Mouse (Mus musculus): ENCODE results near the gene Tmem247. TPM values are rescaled to one million over a fixed set of nuclear protein-coding genes. Genes with fewer than 3 reads are reported as not detected.

Gene Tmem247
- polyA plus RNA-seq, 1 experiment from 2014 or later = not detected

DNA sequence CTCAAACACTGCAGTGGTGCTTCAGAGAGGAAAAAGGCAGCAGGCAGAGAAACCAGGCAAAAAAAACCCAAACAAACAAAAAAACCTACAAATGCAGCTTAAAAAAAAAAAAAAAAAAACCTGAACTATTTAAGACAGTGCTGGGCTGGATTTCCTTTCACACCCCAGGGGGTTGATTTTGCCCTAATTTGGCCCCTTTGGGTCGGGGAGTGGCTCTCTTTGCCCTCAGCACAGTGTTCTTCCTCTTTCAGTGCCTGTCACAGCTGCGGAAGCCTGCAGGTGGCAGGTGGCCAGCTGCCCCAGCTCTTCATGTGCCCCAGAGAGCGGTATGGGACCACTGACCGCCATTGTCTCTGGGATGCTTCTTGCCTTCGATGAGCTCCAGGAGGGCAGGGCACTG lies 52.4 kb downstream of the Tmem247 start:
- Histone ChIP-seq H3K27me3 (replicated peaks; ENCODE audit: control insufficient read depth, insufficient read depth, low read length) (no peaks in the 10 kb centered on the region), H3K4me1 (replicated peaks; ENCODE audit: control insufficient read depth, insufficient read depth, low read length) (peaks cover 6% of the 10 kb centered on the region; the same call in 1 of the 2 replicates), H3K27ac (ENCODE audit: low read depth, low read length) (no peak overlapping the region), H3K4me3 (ENCODE audit: low read depth, low read length) (no peak overlapping the region), H3K4me2 (no peak overlapping the region), H3K36me3 (ENCODE audit: control insufficient read depth, insufficient read depth, low read length) (no peaks in the 10 kb centered on the region), H3K9ac (ENCODE audit: low read depth, low read length) (no peak overlapping the region), H3K9me3 (ENCODE audit: control insufficient read depth, low read length) (no peaks in the 10 kb centered on the region)
- DNase-seq (ENCODE audit: low spot score) = no peak
- ATAC-seq (replicated peaks; ENCODE audit: low FRiP score) = no peak
- 61% methylated on average over 5 of the region's 5 CpGs for WGBS

GRCm38 (mm10) chr17:86970026-86970750 lies 53.0 kb downstream of the Tmem247 start:
- no peak for DNase-seq (ENCODE audit: low spot score)
- Histone ChIP-seq H3K4me3 (ENCODE audit: low read depth, low read length) (no peak overlapping the region), H3K9me3 (ENCODE audit: control insufficient read depth, low read length) (no peaks in the 10 kb centered on the region), H3K27ac (ENCODE audit: low read depth, low read length) (no peak overlapping the region), H3K4me2 (no peak overlapping the region), H3K36me3 (ENCODE audit: control insufficient read depth, insufficient read depth, low read length) (no peaks in the 10 kb centered on the region), H3K27me3 (replicated peaks; ENCODE audit: control insufficient read depth, insufficient read depth, low read length) (no peaks in the 10 kb centered on the region), H3K9ac (ENCODE audit: low read depth, low read length) (no peak overlapping the region), H3K4me1 (replicated peaks; ENCODE audit: control insufficient read depth, insufficient read depth, low read length) (peaks cover under 1% of the 10 kb centered on the region; the same call in 1 of the 2 replicates)
- WGBS = 88% methylated on average over 15 of the region's 15 CpGs
- no peak for ATAC-seq (replicated peaks; ENCODE audit: low FRiP score)

- DNase-seq (ENCODE audit: low spot score) (no peak), ATAC-seq (replicated peaks; ENCODE audit: low FRiP score) (no peak)
- H3K27ac ChIP-seq (ENCODE audit: low read depth, low read length) = no peak overlapping the region
- H3K4me3 ChIP-seq (ENCODE audit: low read depth, low read length) = no peak overlapping the region
- no peaks in the 10 kb centered on the region for H3K27me3 ChIP-seq (replicated peaks; ENCODE audit: control insufficient read depth, insufficient read depth, low read length)
- H3K9ac ChIP-seq (ENCODE audit: low read depth, low read length) = no peak overlapping the region
- H3K36me3 ChIP-seq (ENCODE audit: control insufficient read depth, insufficient read depth, low read length) = no peaks in the 10 kb centered on the region
- H3K4me2 ChIP-seq = no peak overlapping the region
- no peaks in the 10 kb centered on the region for H3K4me1 ChIP-seq (replicated peaks; ENCODE audit: control insufficient read depth, insufficient read depth, low read length)
- WGBS = 71% methylated on average over 5 of the region's 5 CpGs
- H3K9me3 ChIP-seq (ENCODE audit: control insufficient read depth, low read length) = no peaks in the 10 kb centered on the region
Observed at GRCm38 (mm10) chr17:86971036-86971435, 53.9 kb downstream of the Tmem247 start.

DNA sequence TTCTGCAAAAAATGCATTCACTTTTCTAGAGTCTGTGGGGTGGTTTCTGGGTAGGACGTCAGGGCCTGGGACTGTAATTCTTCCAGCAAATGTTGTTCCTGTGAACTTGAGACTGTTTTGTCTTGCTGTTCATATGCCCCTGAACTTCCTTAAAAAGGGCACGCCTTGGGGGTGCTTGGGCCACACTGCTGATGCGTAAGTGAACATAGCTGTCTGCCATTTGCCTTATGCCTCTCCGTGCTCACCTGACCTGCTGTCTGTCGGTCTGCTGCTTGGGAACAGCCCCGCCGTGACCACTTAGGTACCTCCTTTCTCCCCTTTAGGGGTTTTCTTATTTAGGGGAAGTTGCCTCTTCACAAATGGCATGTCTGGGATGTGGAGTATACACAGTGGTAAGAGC lies 54.7 kb downstream of the Tmem247 start:
- no peak for DNase-seq (ENCODE audit: low spot score)
- Histone ChIP-seq H3K36me3 (ENCODE audit: control insufficient read depth, insufficient read depth, low read length) (no peaks in the 10 kb centered on the region), H3K4me2 (no peak overlapping the region), H3K27me3 (replicated peaks; ENCODE audit: control insufficient read depth, insufficient read depth, low read length) (no peaks in the 10 kb centered on the region), H3K9me3 (ENCODE audit: control insufficient read depth, low read length) (no peaks in the 10 kb centered on the region), H3K27ac (ENCODE audit: low read depth, low read length) (no peak overlapping the region), H3K4me3 (ENCODE audit: low read depth, low read length) (no peak overlapping the region), H3K9ac (ENCODE audit: low read depth, low read length) (no peak overlapping the region), H3K4me1 (replicated peaks; ENCODE audit: control insufficient read depth, insufficient read depth, low read length) (no peaks in the 10 kb centered on the region)
- ATAC-seq (replicated peaks; ENCODE audit: low FRiP score) = no peak
- WGBS = 85% methylated on average over 7 of the region's 7 CpGs

Other genes starting within 250 kb of the Tmem247 start
- 7.3 and 8.1 TPM in 2 replicates for gene Epas1, start 163.6 kb upstream of the Tmem247 start, polyA plus RNA-seq (2014; fragmentation: Nextera tagmentation; extraction: Ambion mirVana)
- not detected in 2 replicates for gene Atp6v1e2, start 30.5 kb downstream of the Tmem247 start, polyA plus RNA-seq (2014; fragmentation: Nextera tagmentation; extraction: Ambion mirVana)
- gene Rhoq, start 45.7 kb downstream of the Tmem247 start, polyA plus RNA-seq (2014; fragmentation: Nextera tagmentation; extraction: Ambion mirVana) = 5.2 and 6.5 TPM in 2 replicates
- gene Pigf, start 108.1 kb downstream of the Tmem247 start, polyA plus RNA-seq (2014; fragmentation: Nextera tagmentation; extraction: Ambion mirVana) = 30.7 and 31.3 TPM in 2 replicates
- gene Cript, start 108.2 kb downstream of the Tmem247 start, polyA plus RNA-seq (2014; fragmentation: Nextera tagmentation; extraction: Ambion mirVana) = 98.6 and 105 TPM in 2 replicates
- 7.1 and 7.9 TPM in 2 replicates for gene Socs5, start 190.3 kb downstream of the Tmem247 start, polyA plus RNA-seq (2014; fragmentation: Nextera tagmentation; extraction: Ambion mirVana)